Mouse (Mus musculus): ENCODE results near the gene Hist1h2ab.

Gene Hist1h2ab

GRCm38 (mm10) chr13:23738677-23739068 is 12.3 kb upstream of the Hist1h2ab start, which contains the start of gene Hist1h1c:
Gene Hist1h1c, plus strand, starts transcription at chr13:23738808.
- DNase-seq: peak; percentile 86

GRCm38 (mm10) chr13:23739069-23739921 is 11.6 kb upstream of the Hist1h2ab start:
- DNase-seq: peak; percentile 87

GRCm38 (mm10) chr13:23739922-23740252 is 11.0 kb upstream of the Hist1h2ab start:
- DNase-seq: no peak

- no peak for DNase-seq
These were observed 10.6 kb upstream of the Hist1h2ab start for GRCm38 (mm10) chr13:23740256-23740840.

- no peak for DNase-seq
These were observed 10.0 kb upstream of the Hist1h2ab start for GRCm38 (mm10) chr13:23740910-23741309.

- DNase-seq: no peak
These were observed 8.9 kb upstream of the Hist1h2ab start for GRCm38 (mm10) chr13:23742007-23742406.

GRCm38 (mm10) chr13:23743215-23743614 is 7.7 kb upstream of the Hist1h2ab start:
- no peak for DNase-seq

- no peak for DNase-seq
These were observed 7.0 kb upstream of the Hist1h2ab start for GRCm38 (mm10) chr13:23743963-23744362.

GRCm38 (mm10) chr13:23744421-23745380 is 6.2 kb upstream of the Hist1h2ab start:
- DNase-seq: no peak

GRCm38 (mm10) chr13:23745381-23746161 is 5.4 kb upstream of the Hist1h2ab start, which contains the start of gene Hist1h3c:
Gene Hist1h3c, minus strand, starts transcription at chr13:23745602.
- peak; percentile 85 for DNase-seq

GRCm38 (mm10) chr13:23746201-23747080 is 4.5 kb upstream of the Hist1h2ab start, which contains the start of gene Hist1h2bb:
Gene Hist1h2bb, plus strand, starts transcription at chr13:23746734.
- DNase-seq: peak; percentile 52

- no peak for DNase-seq
These were observed 3.6 kb upstream of the Hist1h2ab start for GRCm38 (mm10) chr13:23747081-23747891.

- no peak for DNase-seq
These were observed 3.0 kb upstream of the Hist1h2ab start for GRCm38 (mm10) chr13:23747892-23748288.

- DNase-seq: no peak
These were observed 1.3 kb upstream of the Hist1h2ab start for GRCm38 (mm10) chr13:23749563-23750121.

GRCm38 (mm10) chr13:23751478-23751956 is 591 bp downstream of the Hist1h2ab start:
- no peak for DNase-seq

- peak; percentile 96 for DNase-seq
These were observed 1.3 kb downstream of the Hist1h2ab start, which contains the start of gene Hist1h3b for GRCm38 (mm10) chr13:23752067-23752741. Gene Hist1h3b, plus strand, starts transcription at chr13:23752267.

GRCm38 (mm10) chr13:23752742-23753172 is 1.8 kb downstream of the Hist1h2ab start:
- no peak for DNase-seq

GRCm38 (mm10) chr13:23753314-23754078 is 2.6 kb downstream of the Hist1h2ab start:
- no peak for DNase-seq
